Mouse (Mus musculus): Measurements from ENCODE around the gene Plppr2. TPM values are rescaled to one million over a fixed set of nuclear protein-coding genes. Genes with fewer than 3 reads are reported as not detected.

The Plppr2 gene
- total RNA-seq, 1 experiment, result 2.0 TPM

DNA sequence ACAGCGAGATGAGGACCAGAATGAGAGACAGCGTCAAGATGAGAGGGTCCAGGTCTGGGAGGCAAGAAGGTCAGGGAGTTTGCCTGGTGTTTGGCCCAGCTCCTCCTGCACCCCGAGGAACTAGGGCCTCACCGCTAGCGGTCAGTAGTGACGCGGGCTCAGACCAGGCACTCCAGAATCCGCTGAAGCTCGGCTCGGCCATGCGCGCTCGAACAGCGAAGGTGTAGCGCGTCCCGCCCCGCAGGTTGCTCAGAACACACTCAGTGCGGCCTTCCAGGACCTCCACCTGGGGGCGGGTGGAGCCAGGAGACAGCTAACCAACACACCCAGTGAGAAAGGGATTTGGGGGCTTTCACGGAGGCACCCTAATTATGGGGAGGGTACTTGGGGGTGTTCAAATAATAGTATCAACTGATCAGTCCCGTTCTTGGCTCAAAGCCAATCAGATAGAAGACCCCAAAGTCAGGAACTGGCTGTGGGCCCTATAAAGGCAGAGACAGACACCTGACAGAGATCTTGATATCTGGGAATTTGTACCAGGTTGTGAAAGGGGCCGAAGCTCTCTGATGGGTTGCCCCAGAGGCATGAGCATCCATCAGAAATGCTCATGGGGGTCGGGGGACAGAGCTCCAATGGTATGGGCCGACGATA, 23.9 kb downstream of the Plppr2 start:
- no peak overlapping the region for H3K27ac ChIP-seq (ENCODE audit: insufficient read depth, low read depth, low read length, poor library complexity, severe bottlenecking)
- no peak overlapping the region for H3K9ac ChIP-seq (ENCODE audit: insufficient read depth, low read depth, low read length, poor library complexity, severe bottlenecking)
- H3K4me3 ChIP-seq (ENCODE audit: insufficient read depth in 1 of 2, low read depth in 1 of 2, low read length in 2 of 2, poor library complexity in 1 of 2, severe bottlenecking in 1 of 2), result peak overlapping the region; percentile 38 to 68; a peak in 3 of 4 replicates
- no peaks in the 10 kb centered on the region; the same call in 1 of the 2 replicates for H3K36me3 ChIP-seq (ENCODE audit: control insufficient read depth, insufficient read depth, low read length, poor library complexity, severe bottlenecking)
- TF ChIP-seq MAFK (IDR thresholded peaks at IDR 0.05; ENCODE audit: insufficient read depth, low read depth, low read length) (no peak), HCFC1 (IDR thresholded peaks at IDR 0.05; ENCODE audit: borderline replicate concordance, insufficient read depth, low read length) (no peak), ZC3H11A (IDR thresholded peaks at IDR 0.05; ENCODE audit: borderline replicate concordance, low read depth, low read length) (no peak), ZNF384 (IDR thresholded peaks at IDR 0.05; ENCODE audit: low read depth, low read length) (no peak), CHD2 (IDR thresholded peaks at IDR 0.05; ENCODE audit: low read depth, low read length) (no peak)
- DNase-seq (ENCODE audit: low read depth, low spot score), result no peak
- H3K4me1 ChIP-seq (ENCODE audit: control insufficient read depth in 2 of 2, insufficient read depth in 2 of 2, low read length in 2 of 2, poor library complexity in 1 of 2), result peaks cover 0 to 9% of the 10 kb centered on the region in 2 experiments; a peak in 2 of 4 replicates
- in situ Hi-C loops (cut with MboI; ENCODE audit: low sequenced_read_pairs in 2 of 2, unreplicated experiment in 2 of 2), result no loop called here
- no peaks in the 10 kb centered on the region for H3K9me3 ChIP-seq (ENCODE audit: control insufficient read depth, insufficient read depth, low read depth, low read length)

DNA sequence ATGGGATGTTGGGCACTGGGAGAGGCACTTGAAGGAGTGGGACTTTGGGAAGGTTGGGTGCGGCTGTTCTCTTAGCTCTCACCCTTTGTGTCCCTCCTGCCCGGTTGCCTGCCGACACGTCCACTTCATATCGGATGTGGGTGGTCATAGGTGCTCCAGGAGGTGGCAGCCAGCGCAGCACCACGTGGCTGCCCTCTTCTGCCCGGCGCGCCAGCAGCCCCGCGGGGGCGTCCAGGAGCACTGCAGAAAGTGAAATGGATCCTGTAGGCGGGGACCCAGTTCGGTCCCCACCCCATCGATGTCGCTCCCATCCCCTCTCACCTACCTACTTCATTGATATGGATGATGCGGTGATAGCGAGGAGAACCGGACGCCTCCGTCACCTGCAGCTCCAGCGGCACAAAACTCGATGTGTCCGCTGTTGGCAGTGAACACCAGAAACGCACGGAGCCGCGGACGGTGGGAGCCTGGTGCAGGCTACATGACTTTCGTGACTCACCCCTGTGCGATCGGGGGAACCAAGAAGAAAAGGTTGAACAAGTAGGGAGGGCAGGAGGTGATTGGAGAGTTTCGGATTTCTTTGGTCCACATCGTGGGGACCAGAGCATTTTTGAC, 24.6 kb downstream of the Plppr2 start:
- Histone ChIP-seq H3K27ac (ENCODE audit: insufficient read depth, low read depth, low read length, poor library complexity, severe bottlenecking) (no peak overlapping the region), H3K36me3 (ENCODE audit: control insufficient read depth, insufficient read depth, low read length, poor library complexity, severe bottlenecking) (no peaks in the 10 kb centered on the region; the same call in 1 of the 2 replicates), H3K9ac (ENCODE audit: insufficient read depth, low read depth, low read length, poor library complexity, severe bottlenecking) (peak overlapping the region; percentile 31; the same call in 1 of the 2 replicates), H3K4me1 (ENCODE audit: control insufficient read depth in 2 of 2, insufficient read depth in 2 of 2, low read length in 2 of 2, poor library complexity in 1 of 2) (peaks cover 0 to 9% of the 10 kb centered on the region in 2 experiments; a peak in 2 of 4 replicates), H3K9me3 (ENCODE audit: control insufficient read depth, insufficient read depth, low read depth, low read length) (no peaks in the 10 kb centered on the region), H3K4me3 (ENCODE audit: insufficient read depth in 1 of 2, low read depth in 1 of 2, low read length in 2 of 2, poor library complexity in 1 of 2, severe bottlenecking in 1 of 2) (peak overlapping the region; percentile 54 to 68)
- in situ Hi-C loops (cut with MboI; ENCODE audit: low sequenced_read_pairs in 2 of 2, unreplicated experiment in 2 of 2), result no loop called here
- TF ChIP-seq CHD2 (IDR thresholded peaks at IDR 0.05; ENCODE audit: low read depth, low read length), result no peak
- no peak for TF ChIP-seq HCFC1 (IDR thresholded peaks at IDR 0.05; ENCODE audit: borderline replicate concordance, insufficient read depth, low read length)
- TF ChIP-seq ZC3H11A (IDR thresholded peaks at IDR 0.05; ENCODE audit: borderline replicate concordance, low read depth, low read length), result no peak
- no peak for TF ChIP-seq ZNF384 (IDR thresholded peaks at IDR 0.05; ENCODE audit: low read depth, low read length)
- no peak for TF ChIP-seq MAFK (IDR thresholded peaks at IDR 0.05; ENCODE audit: insufficient read depth, low read depth, low read length)
- DNase-seq (ENCODE audit: low read depth, low spot score), result no peak

GRCm38 (mm10) chr9:21962010-21962409, 25.2 kb downstream of the Plppr2 start:
- Histone ChIP-seq H3K9ac (ENCODE audit: insufficient read depth, low read depth, low read length, poor library complexity, severe bottlenecking) (peak overlapping the region; percentile 42), H3K36me3 (ENCODE audit: control insufficient read depth, insufficient read depth, low read length, poor library complexity, severe bottlenecking) (no peaks in the 10 kb centered on the region; the same call in 1 of the 2 replicates), H3K4me1 (ENCODE audit: control insufficient read depth in 2 of 2, insufficient read depth in 2 of 2, low read length in 2 of 2, poor library complexity in 1 of 2) (peaks cover 0 to 9% of the 10 kb centered on the region in 2 experiments; a peak in 2 of 4 replicates), H3K4me3 (ENCODE audit: insufficient read depth in 1 of 2, low read depth in 1 of 2, low read length in 2 of 2, poor library complexity in 1 of 2, severe bottlenecking in 1 of 2) (peak overlapping the region; percentile 54 to 68), H3K27ac (ENCODE audit: insufficient read depth, low read depth, low read length, poor library complexity, severe bottlenecking) (no peak overlapping the region), H3K9me3 (ENCODE audit: control insufficient read depth, insufficient read depth, low read depth, low read length) (no peaks in the 10 kb centered on the region)
- in situ Hi-C loops (cut with MboI; ENCODE audit: low sequenced_read_pairs in 2 of 2, unreplicated experiment in 2 of 2), result no loop called here
- TF ChIP-seq ZC3H11A (IDR thresholded peaks at IDR 0.05; ENCODE audit: borderline replicate concordance, low read depth, low read length), result no peak
- no peak for TF ChIP-seq MAFK (IDR thresholded peaks at IDR 0.05; ENCODE audit: insufficient read depth, low read depth, low read length)
- no peak for TF ChIP-seq ZNF384 (IDR thresholded peaks at IDR 0.05; ENCODE audit: low read depth, low read length)
- TF ChIP-seq CHD2 (IDR thresholded peaks at IDR 0.05; ENCODE audit: low read depth, low read length), result no peak
- no peak for DNase-seq (ENCODE audit: low read depth, low spot score)

DNA sequence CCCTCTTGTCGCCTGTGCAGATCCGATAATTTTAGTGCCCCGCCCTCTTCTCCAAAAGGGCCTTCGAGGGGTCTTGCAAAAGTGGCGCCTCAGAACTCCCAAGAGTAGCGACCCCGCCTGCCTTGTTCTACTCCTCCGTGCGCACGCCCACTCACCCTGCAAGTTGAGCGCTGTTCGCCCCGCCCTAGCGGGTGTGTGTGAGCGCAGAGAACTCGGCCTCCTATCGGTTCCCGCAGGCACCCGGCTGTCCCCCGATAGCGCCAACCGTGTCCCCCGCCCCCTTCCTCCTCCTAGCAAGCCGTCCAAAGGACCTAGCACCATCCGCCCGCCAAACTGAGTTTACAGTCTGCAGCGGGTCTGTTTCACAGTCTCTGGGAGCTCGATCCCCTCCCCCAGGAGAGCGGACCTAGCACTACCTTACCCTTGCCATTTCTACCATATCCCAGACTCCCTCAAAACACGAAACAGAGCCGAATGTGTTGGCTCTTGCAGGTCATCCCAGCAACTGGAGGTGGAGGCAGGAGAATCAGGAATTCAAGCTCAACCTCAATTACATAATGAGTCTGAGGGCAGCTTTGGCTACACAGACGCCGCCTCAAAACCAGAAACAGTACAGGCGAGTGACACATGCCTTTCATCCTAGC, 25.7 kb downstream of the Plppr2 start:
- Histone ChIP-seq H3K27ac (ENCODE audit: insufficient read depth, low read depth, low read length, poor library complexity, severe bottlenecking) (no peak overlapping the region), H3K4me1 (ENCODE audit: control insufficient read depth in 2 of 2, insufficient read depth in 2 of 2, low read length in 2 of 2, poor library complexity in 1 of 2) (peaks cover 0 to 9% of the 10 kb centered on the region in 2 experiments; a peak in 2 of 4 replicates), H3K9me3 (ENCODE audit: control insufficient read depth, insufficient read depth, low read depth, low read length) (no peaks in the 10 kb centered on the region), H3K4me3 (ENCODE audit: insufficient read depth in 1 of 2, low read depth in 1 of 2, low read length in 2 of 2, poor library complexity in 1 of 2, severe bottlenecking in 1 of 2) (peak overlapping the region; percentile 54 to 68), H3K9ac (ENCODE audit: insufficient read depth, low read depth, low read length, poor library complexity, severe bottlenecking) (peak overlapping the region; percentile 42; the same call in 1 of the 2 replicates), H3K36me3 (ENCODE audit: control insufficient read depth, insufficient read depth, low read length, poor library complexity, severe bottlenecking) (no peaks in the 10 kb centered on the region; the same call in 1 of the 2 replicates)
- peak; percentile 56 for DNase-seq (ENCODE audit: low read depth, low spot score)
- TF ChIP-seq MAFK (IDR thresholded peaks at IDR 0.05; ENCODE audit: insufficient read depth, low read depth, low read length), result no peak
- TF ChIP-seq ZC3H11A (IDR thresholded peaks at IDR 0.05; ENCODE audit: borderline replicate concordance, low read depth, low read length), result no peak
- no peak for TF ChIP-seq ZNF384 (IDR thresholded peaks at IDR 0.05; ENCODE audit: low read depth, low read length)
- TF ChIP-seq HCFC1 (IDR thresholded peaks at IDR 0.05; ENCODE audit: borderline replicate concordance, insufficient read depth, low read length), result no peak
- no peak for TF ChIP-seq CHD2 (IDR thresholded peaks at IDR 0.05; ENCODE audit: low read depth, low read length)
- in situ Hi-C loops (cut with MboI; ENCODE audit: low sequenced_read_pairs in 2 of 2, unreplicated experiment in 2 of 2), result no loop called here

Data from ES-E14 (cell line).